Mouse (Mus musculus) forebrain, embryonic 13.5 days (tissue): Measurements from ENCODE around the gene Nsd1. TPM values are rescaled to one million over a fixed set of nuclear protein-coding genes. Genes with fewer than 3 reads are reported as not detected.

ENCODE experiments used
- ATAC-seq: fragments of 200-750 bp; cut with Nextera tagmentation; 2 replicates; pipeline ENCODE4 v1.8.0; 2017
- H3K27ac ChIP-seq: fragments of 300-500 bp; sonication (generic); 2 replicates; pipeline ENCODE4 v1.5.1; 2015; ENCODE audit warnings: inconsistent platforms, mild to moderate bottlenecking, moderate library complexity
- H3K27me3 ChIP-seq: fragments of 300-500 bp; sonication (generic); 2 replicates; pipeline ENCODE4 v1.6.1; 2015; ENCODE audit warnings: mild to moderate bottlenecking, inconsistent platforms
- H3K36me3 ChIP-seq: fragments of 300-500 bp; sonication (generic); 2 replicates; pipeline ENCODE4 v1.6.1; 2015; ENCODE audit warnings: mild to moderate bottlenecking, inconsistent platforms; ENCODE audit not compliant: poor library complexity, severe bottlenecking
- H3K4me1 ChIP-seq: fragments of 300-500 bp; sonication (generic); 2 replicates; pipeline ENCODE4 v1.6.1; 2015; ENCODE audit warnings: inconsistent platforms
- H3K4me2 ChIP-seq: fragments of 300-500 bp; sonication (generic); 2 replicates; pipeline ENCODE4 v1.6.1; 2015; ENCODE audit warnings: inconsistent platforms, mild to moderate bottlenecking, moderate library complexity
- H3K4me3 ChIP-seq: fragments of 300-500 bp; sonication (generic); 2 replicates; pipeline ENCODE4 v1.5.1; 2015; ENCODE audit warnings: mild to moderate bottlenecking, inconsistent platforms
- H3K9ac ChIP-seq: fragments of 300-500 bp; sonication (generic); 2 replicates; pipeline ENCODE4 v1.6.1; 2015; ENCODE audit warnings: mild to moderate bottlenecking, inconsistent platforms
- H3K9me3 ChIP-seq: fragments of 300-500 bp; sonication (generic); replicated peaks from 2 replicates; pipeline ENCODE4 v1.6.1; 2016; ENCODE audit warnings: inconsistent platforms
- WGBS: fragments of 180-500 bp; shearing (Covaris S2); methylation state at CpG from one replicate; pipeline ENCODE4 v1.1.7; 2015; 5-methylcytosine and 5-hydroxymethylcytosine counted together
- polyA plus RNA-seq: library from polyadenylated mRNA; unstranded; fragments of >200 nt; fragmentation: Nextera tagmentation; extraction: Ambion mirVana; gene quantifications from 2 replicates; pipeline ENCODE4 v1.2.1, GENCODE M21; 2015

Nsd1 gene
- 70.7 and 77.2 TPM in 2 replicates for polyA plus RNA-seq

GRCm38 (mm10) chr13:55209649-55210192 is at the start of gene Nsd1:
TSS of gene Nsd1 (plus strand) at chr13:55209782.
- Histone ChIP-seq H3K4me1 (peaks cover 37% of the 10 kb centered on the region), H3K9ac (peak within 1 kb of the TSS; percentile 98), H3K4me2 (peak within 1 kb of the TSS; percentile 88), H3K4me3 (peak within 1 kb of the TSS; percentile 82), H3K36me3 (peaks cover 16% of the 10 kb centered on the region), H3K9me3 (no peaks in the 10 kb centered on the region), H3K27ac (peak within 1 kb of the TSS; percentile 98), H3K27me3 (no peaks in the 10 kb centered on the region)
- peak; percentile 1; the same call in 1 of the 2 replicates for ATAC-seq
- 21% methylated on average over 31 of the region's 31 CpGs for WGBS

DNA sequence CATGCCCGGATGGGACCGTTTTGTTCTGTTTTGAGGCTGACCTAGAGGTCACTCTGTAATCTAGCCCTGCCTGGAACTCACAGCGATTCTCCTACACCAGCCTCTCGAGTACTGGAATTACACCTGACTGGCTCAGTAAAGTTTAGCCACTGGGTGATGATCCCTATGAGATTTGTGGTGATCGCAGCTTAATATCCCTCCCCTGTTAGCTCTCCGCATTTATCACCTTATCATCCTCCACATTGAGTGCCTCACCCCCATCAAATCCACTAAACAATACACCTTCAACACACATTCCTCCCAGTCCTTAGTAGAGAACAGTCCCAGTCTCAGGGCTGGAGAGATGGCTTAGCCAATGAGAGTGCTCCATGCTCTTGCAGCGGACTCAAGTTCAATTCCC is 47.2 kb upstream of the Nsd1 start:
- Histone ChIP-seq H3K27ac (no peak overlapping the region), H3K4me3 (no peak overlapping the region), H3K36me3 (no peaks in the 10 kb centered on the region), H3K4me1 (no peaks in the 10 kb centered on the region), H3K9ac (no peak overlapping the region), H3K27me3 (no peaks in the 10 kb centered on the region), H3K4me2 (no peak overlapping the region), H3K9me3 (no peaks in the 10 kb centered on the region)
- 68% methylated on average over 7 of the region's 7 CpGs for WGBS
- no peak for ATAC-seq

DNA sequence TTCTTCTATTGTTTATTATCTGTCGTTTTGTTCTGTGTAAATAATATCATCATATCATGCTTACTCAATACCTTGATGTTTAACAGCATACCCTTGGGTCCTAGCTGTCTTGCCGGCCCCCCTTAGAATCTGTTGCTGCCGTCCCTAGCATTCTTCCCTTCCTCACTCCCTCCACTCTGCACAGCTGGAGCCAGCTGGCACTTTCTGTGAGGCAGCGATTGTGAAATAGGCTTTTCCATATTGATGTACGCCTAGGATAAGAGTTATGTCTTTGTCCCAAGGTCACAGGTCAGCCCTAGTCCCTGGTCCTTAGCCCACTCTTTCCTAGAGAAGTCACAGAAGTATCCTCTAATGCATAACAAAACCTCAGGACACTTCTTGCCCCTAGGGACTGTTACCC is 46.0 kb upstream of the Nsd1 start:
- 67% methylated on average over 5 of the region's 5 CpGs for WGBS
- Histone ChIP-seq H3K4me3 (no peak overlapping the region), H3K9ac (no peak overlapping the region), H3K36me3 (no peaks in the 10 kb centered on the region), H3K27me3 (no peaks in the 10 kb centered on the region), H3K4me2 (no peak overlapping the region), H3K9me3 (no peaks in the 10 kb centered on the region), H3K4me1 (peaks cover under 1% of the 10 kb centered on the region; the same call in 1 of the 2 replicates), H3K27ac (no peak overlapping the region)
- no peak for ATAC-seq

- H3K4me3 ChIP-seq: no peak overlapping the region
- 90% methylated on average over 16 of the region's 16 CpGs for WGBS
Measured at GRCm38 (mm10) chr13:55165831-55166339, 43.7 kb upstream of the Nsd1 start.

GRCm38 (mm10) chr13:55166806-55167725 is 42.5 kb upstream of the Nsd1 start:
- H3K9ac ChIP-seq: no peak overlapping the region
- H3K27me3 ChIP-seq: no peaks in the 10 kb centered on the region
- H3K4me2 ChIP-seq: no peak overlapping the region
- H3K36me3 ChIP-seq: no peaks in the 10 kb centered on the region
- H3K4me1 ChIP-seq: peaks cover 21% of the 10 kb centered on the region
- H3K9me3 ChIP-seq: 0 out of 2 replicates have a peak, but pooled peaks cover 3% of the 10 kb centered on the region
- H3K27ac ChIP-seq: no peak overlapping the region
- H3K4me3 ChIP-seq: no peak overlapping the region
- no peak for ATAC-seq
- 86% methylated on average over 32 of the region's 32 CpGs for WGBS

More at GRCm38 (mm10) chr13:55165831-55166339, 43.7 kb upstream of the Nsd1 start:
- Histone ChIP-seq H3K9ac (no peak overlapping the region), H3K9me3 (0 out of 2 replicates have a peak, but pooled peaks cover 3% of the 10 kb centered on the region), H3K36me3 (no peaks in the 10 kb centered on the region), H3K27ac (no peak overlapping the region), H3K4me2 (no peak overlapping the region), H3K27me3 (no peaks in the 10 kb centered on the region), H3K4me1 (peaks cover 10% of the 10 kb centered on the region)
- no peak for ATAC-seq

GRCm38 (mm10) chr13:55167798-55168197 is 41.8 kb upstream of the Nsd1 start:
- no peak overlapping the region for H3K27ac ChIP-seq
- 0 out of 2 replicates have a peak, but pooled peaks cover 3% of the 10 kb centered on the region for H3K9me3 ChIP-seq
- H3K36me3 ChIP-seq: no peaks in the 10 kb centered on the region
- no peak overlapping the region for H3K4me2 ChIP-seq
- 81% methylated on average over 11 of the region's 11 CpGs for WGBS
- peaks cover 26% of the 10 kb centered on the region for H3K4me1 ChIP-seq
- no peak overlapping the region for H3K4me3 ChIP-seq
- no peaks in the 10 kb centered on the region for H3K27me3 ChIP-seq
- no peak overlapping the region for H3K9ac ChIP-seq
- ATAC-seq: no peak

- no peak overlapping the region for H3K9ac ChIP-seq
- no peaks in the 10 kb centered on the region for H3K27me3 ChIP-seq
- H3K9me3 ChIP-seq: 0 out of 2 replicates have a peak, but pooled peaks cover 3% of the 10 kb centered on the region
- WGBS: 97% methylated on average over 5 of the region's 5 CpGs
- H3K4me3 ChIP-seq: no peak overlapping the region
- H3K27ac ChIP-seq: 0 out of 2 replicates have a peak overlapping the region, but pooled peaks have one; percentile 25
- peaks cover 26% of the 10 kb centered on the region for H3K4me1 ChIP-seq
- H3K36me3 ChIP-seq: no peaks in the 10 kb centered on the region
- no peak overlapping the region for H3K4me2 ChIP-seq
- ATAC-seq: no peak
Measured at GRCm38 (mm10) chr13:55168255-55168654, 41.3 kb upstream of the Nsd1 start.

GRCm38 (mm10) chr13:55168958-55169369 is 40.6 kb upstream of the Nsd1 start:
- Histone ChIP-seq H3K4me1 (peaks cover 26% of the 10 kb centered on the region), H3K27me3 (no peaks in the 10 kb centered on the region), H3K36me3 (no peaks in the 10 kb centered on the region), H3K4me2 (no peak overlapping the region), H3K9me3 (0 out of 2 replicates have a peak, but pooled peaks cover 3% of the 10 kb centered on the region), H3K9ac (no peak overlapping the region), H3K4me3 (no peak overlapping the region), H3K27ac (peak overlapping the region; percentile 59)
- peak; percentile 72 for ATAC-seq
- WGBS: 69% methylated on average over 13 of the region's 13 CpGs

DNA sequence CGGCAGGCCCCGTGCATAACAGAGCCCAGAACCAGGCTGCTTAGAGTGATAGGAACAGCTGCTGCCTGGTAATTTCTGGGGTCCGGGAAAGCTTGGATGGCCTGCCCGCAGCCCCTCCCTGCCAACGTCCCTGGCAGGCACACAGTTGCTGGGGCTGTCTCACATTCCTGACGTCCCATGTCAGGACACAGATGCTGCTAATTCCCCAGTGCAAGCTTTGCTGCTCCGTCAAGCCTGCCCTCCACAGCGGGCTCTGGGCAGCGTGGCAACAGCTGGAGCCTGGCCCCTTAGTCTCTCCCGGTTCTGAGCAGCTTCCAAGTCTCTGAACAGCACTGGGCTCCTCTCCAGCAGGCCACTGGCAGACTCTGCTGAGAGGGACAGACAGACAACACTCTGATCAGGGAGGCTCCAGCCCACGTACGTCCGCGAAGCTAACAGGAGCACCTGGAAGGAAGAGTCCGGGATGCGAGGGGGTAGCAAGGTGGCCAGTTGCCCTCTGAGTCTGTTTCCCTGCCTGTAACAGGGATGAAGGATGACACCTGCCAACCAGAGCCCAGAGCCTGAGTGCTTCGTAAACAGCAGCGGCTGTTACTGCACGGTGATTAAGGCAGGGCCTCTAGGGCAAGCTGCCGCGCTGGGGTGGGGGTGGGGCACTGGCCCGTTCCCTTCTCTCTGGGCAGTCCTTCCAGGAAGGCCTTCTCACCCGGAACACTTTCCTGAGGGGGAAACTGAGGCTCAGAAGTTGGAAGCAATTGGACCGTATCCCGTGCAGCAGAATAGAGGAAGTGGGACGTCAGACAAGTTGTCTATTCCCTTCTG is 37.9 kb upstream of the Nsd1 start:
- H3K27me3 ChIP-seq: no peaks in the 10 kb centered on the region
- 14% methylated on average over 26 of the region's 26 CpGs for WGBS
- H3K36me3 ChIP-seq: no peaks in the 10 kb centered on the region
- H3K4me3 ChIP-seq: peak overlapping the region; percentile 10; the same call in 1 of the 2 replicates
- peak overlapping the region; percentile 82 for H3K27ac ChIP-seq
- ATAC-seq: peak; percentile 85
- H3K4me1 ChIP-seq: peaks cover 26% of the 10 kb centered on the region
- 0 out of 2 replicates have a peak, but pooled peaks cover 3% of the 10 kb centered on the region for H3K9me3 ChIP-seq
- H3K9ac ChIP-seq: peak overlapping the region; percentile 34
- H3K4me2 ChIP-seq: peak overlapping the region; percentile 48

DNA sequence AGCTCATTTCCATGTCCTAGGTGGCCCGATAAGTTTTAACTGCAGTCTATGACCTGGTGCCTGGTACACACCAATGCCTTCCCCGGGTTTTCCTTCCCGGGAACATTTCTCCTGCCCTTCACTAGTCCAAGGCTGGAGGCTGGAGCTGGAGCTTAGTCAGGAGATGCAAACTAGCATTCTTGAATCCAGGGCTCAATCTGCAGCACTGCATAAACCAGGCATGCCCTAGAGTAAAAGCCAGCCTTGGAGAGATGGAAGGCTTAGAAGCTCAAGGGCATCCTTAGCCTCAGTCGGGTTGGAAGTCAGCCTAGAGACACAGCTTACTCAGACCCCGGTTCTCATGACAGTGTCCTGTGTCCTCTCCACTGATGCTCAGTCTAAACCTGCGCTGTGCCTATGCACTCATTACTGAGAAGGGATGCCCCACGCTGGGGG is 37.2 kb upstream of the Nsd1 start:
- Histone ChIP-seq H3K27me3 (no peaks in the 10 kb centered on the region), H3K9me3 (0 out of 2 replicates have a peak, but pooled peaks cover 3% of the 10 kb centered on the region), H3K36me3 (no peaks in the 10 kb centered on the region), H3K9ac (no peak overlapping the region), H3K27ac (peak overlapping the region; percentile 82; the same call in 1 of the 2 replicates), H3K4me3 (no peak overlapping the region), H3K4me2 (peak overlapping the region; percentile 48; the same call in 1 of the 2 replicates), H3K4me1 (peaks cover 26% of the 10 kb centered on the region)
- WGBS: 42% methylated on average over 7 of the region's 7 CpGs
- ATAC-seq: no peak

DNA sequence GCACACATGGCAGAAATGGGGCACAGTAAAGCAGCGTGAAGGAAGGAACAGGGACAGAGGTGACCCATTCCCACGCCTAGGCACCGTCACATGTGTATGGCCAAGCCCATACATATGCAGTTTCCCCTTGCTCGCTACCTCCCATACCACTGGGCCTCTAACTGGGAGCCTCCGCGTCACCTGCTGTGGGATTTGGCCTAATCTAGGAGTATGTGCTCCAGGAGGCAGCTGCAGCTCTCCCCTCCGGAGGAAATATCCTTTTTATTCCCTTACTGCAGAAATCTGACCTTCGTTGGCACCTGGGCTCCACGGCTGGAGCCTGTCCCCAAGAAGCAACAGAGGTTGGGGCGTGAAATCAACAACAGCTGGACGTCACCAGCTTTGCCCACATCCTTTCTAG is 35.2 kb upstream of the Nsd1 start:
- peaks cover 17% of the 10 kb centered on the region for H3K4me1 ChIP-seq
- 0 out of 2 replicates have a peak, but pooled peaks cover 3% of the 10 kb centered on the region for H3K9me3 ChIP-seq
- ATAC-seq: no peak
- H3K4me2 ChIP-seq: no peak overlapping the region
- 72% methylated on average over 11 of the region's 11 CpGs for WGBS
- no peaks in the 10 kb centered on the region for H3K36me3 ChIP-seq
- no peak overlapping the region for H3K4me3 ChIP-seq
- H3K27ac ChIP-seq: no peak overlapping the region
- H3K27me3 ChIP-seq: no peaks in the 10 kb centered on the region
- H3K9ac ChIP-seq: no peak overlapping the region
